Mouse (Mus musculus) stomach, adult 2 months (tissue): Measurements from ENCODE around the gene Unc119b. TPM values are rescaled to one million over a fixed set of nuclear protein-coding genes. Genes with fewer than 3 reads are reported as not detected.

Source experiments
- polyA plus RNA-seq: library from polyadenylated mRNA; depleted of rRNA; stranded (reverse); fragments of >200 nt; gene quantifications from 2 replicates; pipeline ENCODE4 v1.2.3, GENCODE M21; 2012; rRNA removed

Gene Unc119b
- 14.9 and 15.3 TPM in 2 replicates for polyA plus RNA-seq

GRCm38 (mm10) chr5:115134234-115135165 lies at the start of gene Unc119b:
Gene Unc119b, minus strand, starts transcription at chr5:115134975.

GRCm38 (mm10) chr5:115158040-115158983 lies 23.5 kb upstream of the Unc119b start, which contains the start of gene Mlec:
Gene Mlec, minus strand, starts transcription at chr5:115158179.

GRCm38 (mm10) chr5:115118961-115119570 lies 15.7 kb downstream of the Unc119b start, which contains the start of gene Acads:
Gene Acads, minus strand, starts transcription at chr5:115119346.

GRCm38 (mm10) chr5:115098195-115098594 lies 36.6 kb downstream of the Unc119b start, which contains the start of gene Gm10401:
Gene Gm10401, minus strand, starts transcription at chr5:115098295.

Other genes starting within 250 kb of the Unc119b start
- 2.3 and 3.3 TPM in 2 replicates for gene Oasl2, start 238.0 kb downstream of the Unc119b start, polyA plus RNA-seq
- 63.9 and 113 TPM in 2 replicates for gene Oasl1, start 211.7 kb downstream of the Unc119b start, polyA plus RNA-seq
- 10.2 and 13.8 TPM in 2 replicates for gene 2210016L21Rik, start 192.8 kb downstream of the Unc119b start, polyA plus RNA-seq
- gene Hnf1a, start 163.9 kb downstream of the Unc119b start, polyA plus RNA-seq: 6.2 and 7.3 TPM in 2 replicates
- gene Sppl3, start 123.8 kb downstream of the Unc119b start, polyA plus RNA-seq: 44.3 and 46.2 TPM in 2 replicates
- gene Gm10401, start 36.7 kb downstream of the Unc119b start, polyA plus RNA-seq: not detected in 2 replicates
- 62.0 and 69.5 TPM in 2 replicates for gene Acads, start 15.6 kb downstream of the Unc119b start, polyA plus RNA-seq
- 32.7 and 34.7 TPM in 2 replicates for gene Mlec, start 23.2 kb upstream of the Unc119b start, polyA plus RNA-seq
- gene Cabp1, start 59.4 kb upstream of the Unc119b start, polyA plus RNA-seq: 0.51 and 0.57 TPM in 2 replicates
- gene Pop5, start 100.9 kb upstream of the Unc119b start, polyA plus RNA-seq: 40.6 and 139 TPM in 2 replicates
- 73.9 and 104 TPM in 2 replicates for gene Rnf10, start 137.9 kb upstream of the Unc119b start, polyA plus RNA-seq
- 4.9 and 5.8 TPM in 2 replicates for gene Coq5, start 144.7 kb upstream of the Unc119b start, polyA plus RNA-seq
- gene Dynll1, start 166.0 kb upstream of the Unc119b start, polyA plus RNA-seq: 51.1 and 79.2 TPM in 2 replicates
- 10.4 and 21.9 TPM in 2 replicates for gene Srsf9, start 192.2 kb upstream of the Unc119b start, polyA plus RNA-seq
- gene Gatc, start 206.2 kb upstream of the Unc119b start, polyA plus RNA-seq: 3.6 and 4.2 TPM in 2 replicates
- 4.2 and 4.3 TPM in 2 replicates for gene Triap1, start 206.2 kb upstream of the Unc119b start, polyA plus RNA-seq
- gene Cox6a1, start 214.0 kb upstream of the Unc119b start, polyA plus RNA-seq: 2,279 and 5,235 TPM in 2 replicates